Mouse (Mus musculus) embryonic fibroblast, embryonic 13.5 days (primary cell): ENCODE data around the gene Hspbap1. TPM values are rescaled to one million over a fixed set of nuclear protein-coding genes. Genes with fewer than 3 reads are reported as not detected.

Source experiments
- H3K27ac ChIP-seq: 2 replicates; pipeline ENCODE4 v1.5.1; 2012; ENCODE audit warnings: low read length, control low read depth, inconsistent platforms; ENCODE audit not compliant: insufficient read depth
- H3K4me1 ChIP-seq: 2 replicates; pipeline ENCODE4 v1.6.1; 2011; ENCODE audit warnings: low read length; ENCODE audit not compliant: control insufficient read depth, insufficient read depth
- H3K4me3 ChIP-seq: 2 replicates; pipeline ENCODE4 v1.5.1; 2011; ENCODE audit warnings: mild to moderate bottlenecking, control low read depth, low read length; ENCODE audit not compliant: insufficient read depth
- CTCF ChIP-seq: IDR thresholded peaks from 2 replicates; pipeline ENCODE4 v1.5.1; 2011; ENCODE audit warnings: mild to moderate bottlenecking, control low read depth, low read length, moderate library complexity, borderline replicate concordance; ENCODE audit not compliant: insufficient read depth
- POLR2A ChIP-seq: IDR thresholded peaks from 2 replicates; pipeline ENCODE4 v1.6.1; 2011; ENCODE audit warnings: low read depth, mild to moderate bottlenecking, control low read depth, low read length, moderate library complexity
- polyA plus RNA-seq: library from polyadenylated mRNA; stranded (reverse); fragments of >200 nt; gene quantifications from 2 replicates; pipeline ENCODE4 v1.2.4, GENCODE M21; 2011; ENCODE audit warnings: low read depth; ENCODE audit not compliant: missing spikeins, insufficient read length

The Hspbap1 gene
- polyA plus RNA-seq, 1 experiment = 10.8 TPM

DNA sequence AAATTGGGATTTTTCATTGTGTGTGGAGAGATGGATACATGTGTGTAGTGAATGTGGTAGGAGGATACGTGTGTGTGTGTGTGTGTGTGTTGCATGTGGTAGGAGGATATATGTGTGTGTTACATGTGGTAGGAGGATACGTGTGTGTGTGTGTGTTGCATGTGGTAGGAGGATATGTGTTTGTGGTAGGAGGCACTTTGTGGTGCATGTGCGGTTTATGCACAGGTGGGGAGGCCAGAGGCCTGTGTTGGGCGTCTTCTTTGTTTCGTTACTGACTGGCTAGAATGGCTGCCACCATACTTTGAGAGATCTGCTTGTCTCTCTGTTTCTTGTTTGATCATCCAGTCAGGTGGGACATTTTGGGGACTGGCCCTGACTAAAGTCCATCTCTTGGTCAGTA, 28.6 kb upstream of the Hspbap1 start:
- no peaks in the 10 kb centered on the region; the same call in 1 of the 2 replicates for H3K4me1 ChIP-seq
- no peak for TF ChIP-seq POLR2A

DNA sequence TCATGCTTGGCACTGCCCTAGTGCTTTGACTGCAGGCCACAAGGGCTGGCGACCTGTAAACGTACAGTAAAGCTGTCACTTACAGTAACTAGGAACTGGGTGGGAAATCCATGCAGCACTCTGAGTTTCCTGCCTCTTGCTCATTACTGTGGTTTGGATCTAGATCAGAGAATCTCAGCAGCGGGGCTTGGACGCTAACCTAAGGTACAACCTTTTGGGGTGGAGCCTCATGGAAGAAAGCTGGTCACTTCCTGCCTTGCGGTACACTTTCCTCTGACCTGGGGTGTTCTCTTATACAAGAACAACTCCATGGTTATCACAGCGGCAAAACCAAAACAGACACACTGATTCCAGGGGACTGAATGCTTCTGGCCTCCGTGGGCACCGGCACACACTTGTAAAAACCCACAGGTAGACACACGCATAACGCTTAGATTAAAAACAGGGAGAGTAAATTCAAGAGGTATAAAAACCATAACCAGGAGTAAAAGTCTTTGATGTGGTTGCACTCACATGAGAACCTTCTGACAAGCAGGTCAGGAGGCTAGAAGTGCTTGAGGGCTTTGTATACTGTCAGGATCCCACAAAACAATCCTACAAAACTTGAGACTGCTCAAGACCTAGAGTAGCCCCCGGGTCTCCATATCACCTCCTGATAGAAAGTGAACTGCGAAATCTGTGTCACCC, 27.8 kb upstream of the Hspbap1 start:
- Histone ChIP-seq H3K27ac (no peak overlapping the region), H3K4me1 (no peaks in the 10 kb centered on the region; the same call in 1 of the 2 replicates), H3K4me3 (no peak overlapping the region)
- TF ChIP-seq POLR2A (no peak), CTCF (no peak)

More for the DNA sequence above, 28.6 kb upstream of the Hspbap1 start:
- Histone ChIP-seq H3K27ac (no peak overlapping the region), H3K4me3 (no peak overlapping the region)

DNA sequence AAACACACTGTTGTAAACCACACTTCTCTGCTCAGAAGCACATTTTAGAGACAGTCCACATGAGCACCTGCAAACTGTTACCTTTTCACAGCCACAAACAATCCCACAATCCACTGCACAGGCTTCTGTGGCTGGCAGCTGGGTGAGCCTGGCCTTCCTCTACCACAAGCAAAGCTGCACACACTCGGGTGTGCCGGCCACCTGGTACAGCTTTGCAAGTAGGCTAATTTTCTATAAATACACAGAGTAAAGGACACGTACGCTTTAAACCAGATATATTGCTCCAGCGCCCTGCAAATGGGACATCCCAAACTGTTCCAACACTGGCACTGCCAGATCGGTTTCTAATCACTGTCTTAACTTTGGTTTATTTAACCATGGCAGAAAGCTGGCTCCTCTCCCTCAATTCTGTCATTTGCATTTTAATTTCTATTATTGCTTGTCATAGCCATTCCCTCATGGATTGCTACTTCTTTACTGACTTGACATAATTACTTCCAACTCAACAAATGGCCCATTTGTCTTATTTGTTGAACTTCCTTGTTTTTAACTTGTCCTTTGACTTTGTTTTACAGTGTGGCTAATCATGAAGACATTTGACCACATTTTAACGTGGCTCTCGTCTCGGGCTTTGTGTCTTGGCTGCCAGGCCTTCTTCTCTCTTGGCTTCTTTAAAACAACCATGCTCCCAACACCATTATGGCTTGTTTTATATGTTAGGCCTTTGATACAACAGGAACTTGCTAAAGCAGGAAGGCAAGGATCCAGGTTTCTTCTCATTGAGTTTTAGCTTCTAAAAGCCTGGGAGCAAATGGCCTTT, 22.5 kb upstream of the Hspbap1 start:
- Histone ChIP-seq H3K4me3 (no peak overlapping the region), H3K27ac (no peak overlapping the region), H3K4me1 (no peaks in the 10 kb centered on the region)
- TF ChIP-seq CTCF = no peak
- TF ChIP-seq POLR2A = no peak

DNA sequence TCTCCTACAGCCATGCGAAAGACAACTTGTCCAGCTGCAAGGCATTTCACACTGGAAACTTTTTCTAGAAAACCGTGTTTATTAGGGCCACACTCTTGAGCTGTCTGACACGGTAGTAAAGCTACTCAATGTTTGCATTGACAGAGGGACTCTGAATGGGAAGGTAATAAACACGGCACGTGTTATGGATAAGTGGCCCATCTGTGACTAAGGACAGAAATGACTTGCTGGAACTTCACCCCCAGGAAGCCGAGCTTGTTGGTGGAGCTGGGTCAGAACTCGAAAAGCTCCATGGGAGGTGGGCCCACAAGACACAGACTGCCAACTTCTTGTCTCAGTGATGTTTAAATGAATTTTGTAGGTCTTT, 22.0 kb upstream of the Hspbap1 start:
- H3K4me1 ChIP-seq = no peaks in the 10 kb centered on the region
- H3K27ac ChIP-seq = no peak overlapping the region
- no peak for TF ChIP-seq POLR2A
- TF ChIP-seq CTCF = no peak
- no peak overlapping the region for H3K4me3 ChIP-seq

DNA sequence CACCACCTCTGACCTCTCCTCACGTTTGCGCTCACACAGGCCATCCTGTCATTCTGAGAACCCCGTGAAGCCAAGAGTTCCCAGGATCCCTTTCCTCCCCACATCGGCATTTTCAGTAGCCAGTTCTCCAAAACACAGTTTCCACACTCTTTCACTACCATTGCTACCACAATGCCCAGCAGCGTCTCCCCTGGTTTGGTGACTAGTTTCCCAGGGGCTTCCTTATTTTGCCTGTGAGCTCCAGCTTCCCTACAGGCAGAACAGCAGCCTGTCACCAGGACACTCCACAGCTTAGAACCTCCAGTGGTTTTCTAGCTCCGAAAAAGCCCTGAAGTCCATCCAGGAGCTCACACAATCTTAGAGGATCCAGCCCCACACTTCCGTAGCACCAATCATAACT, 20.8 kb upstream of the Hspbap1 start:
- no peak overlapping the region for H3K4me3 ChIP-seq
- no peaks in the 10 kb centered on the region for H3K4me1 ChIP-seq
- no peak for TF ChIP-seq POLR2A
- no peak for TF ChIP-seq CTCF
- H3K27ac ChIP-seq = no peak overlapping the region

DNA sequence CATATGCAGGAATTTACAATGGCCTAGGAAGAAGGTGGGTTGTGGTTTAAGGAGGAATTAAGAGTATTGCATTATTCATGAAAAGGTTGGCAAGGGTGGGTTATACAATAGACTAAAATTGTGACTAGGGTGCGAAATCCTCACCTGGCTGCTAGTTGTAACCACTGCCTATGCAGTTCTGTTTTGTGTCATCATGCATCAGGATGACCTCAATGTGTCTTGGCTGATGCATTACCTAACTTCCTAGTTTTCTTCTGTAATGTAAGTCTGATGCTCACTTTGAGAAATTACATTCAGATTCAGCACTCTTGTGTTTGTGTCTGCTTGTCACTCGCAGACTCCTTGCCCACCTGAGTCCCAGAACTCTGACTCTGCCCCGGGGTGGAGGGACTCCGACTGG, 18.3 kb upstream of the Hspbap1 start:
- no peaks in the 10 kb centered on the region for H3K4me1 ChIP-seq
- no peak for TF ChIP-seq CTCF
- TF ChIP-seq POLR2A = no peak
- no peak overlapping the region for H3K4me3 ChIP-seq
- H3K27ac ChIP-seq = no peak overlapping the region

DNA sequence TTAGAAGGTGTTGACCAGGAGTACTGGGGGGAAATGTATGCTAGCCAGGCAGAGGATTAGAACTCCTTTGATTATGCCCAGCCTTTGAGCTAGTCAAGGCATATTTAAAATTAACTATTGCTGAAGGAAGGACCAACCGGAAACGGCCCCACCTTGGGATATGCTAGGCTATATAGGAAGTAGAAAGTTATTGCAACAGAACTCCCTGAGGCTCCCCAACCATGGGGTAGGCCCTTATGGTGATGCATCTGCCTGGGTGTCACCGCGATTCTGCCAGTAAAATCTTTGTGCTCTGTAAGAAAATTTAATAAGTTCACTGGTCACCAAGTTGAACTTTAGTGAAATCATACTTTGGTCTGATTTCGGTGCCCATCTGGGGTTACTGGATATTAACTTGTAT, 16.2 kb upstream of the Hspbap1 start:
- no peak overlapping the region for H3K27ac ChIP-seq
- H3K4me3 ChIP-seq = no peak overlapping the region
- TF ChIP-seq POLR2A (no peak), CTCF (no peak)
- no peaks in the 10 kb centered on the region for H3K4me1 ChIP-seq

DNA sequence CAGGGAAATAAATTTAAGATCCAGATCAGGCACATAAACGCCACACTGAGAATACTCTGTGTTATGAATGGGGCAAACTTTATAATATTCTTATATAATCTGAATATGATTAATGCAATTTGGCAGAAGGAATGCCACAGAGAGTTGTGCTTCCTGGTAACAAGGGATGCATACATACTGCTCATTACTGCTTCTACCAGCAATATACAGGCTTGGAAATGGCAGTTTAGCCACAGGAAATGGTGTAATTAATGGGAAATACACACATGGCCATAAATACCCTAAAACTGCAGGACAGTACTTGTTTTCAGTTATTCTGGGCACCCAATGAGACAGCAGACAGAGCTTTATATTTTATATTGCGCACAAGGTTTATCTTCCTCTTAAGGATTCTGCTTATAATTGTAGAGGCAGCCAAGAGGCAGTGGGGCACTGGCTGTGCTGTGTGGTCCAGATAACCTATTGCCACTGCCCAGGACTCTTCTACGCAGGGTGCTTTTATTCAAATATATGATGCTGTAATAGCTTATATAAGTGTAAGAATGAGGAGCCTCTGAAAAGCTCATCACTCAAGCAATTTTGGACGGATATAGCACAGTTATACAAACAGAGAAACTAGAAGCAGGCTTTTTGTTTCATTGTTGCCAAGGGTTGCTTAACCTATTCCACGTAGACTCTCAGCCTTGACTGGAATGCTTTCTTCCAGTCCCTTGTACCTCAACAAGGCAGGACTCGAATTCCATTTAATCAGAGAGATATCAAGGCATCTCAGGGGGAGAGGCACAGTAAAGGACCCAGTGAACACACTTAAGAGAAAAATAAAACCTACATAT, 14.5 kb upstream of the Hspbap1 start:
- Histone ChIP-seq H3K27ac (no peak overlapping the region), H3K4me3 (no peak overlapping the region), H3K4me1 (no peaks in the 10 kb centered on the region)
- no peak for TF ChIP-seq CTCF
- no peak for TF ChIP-seq POLR2A

DNA sequence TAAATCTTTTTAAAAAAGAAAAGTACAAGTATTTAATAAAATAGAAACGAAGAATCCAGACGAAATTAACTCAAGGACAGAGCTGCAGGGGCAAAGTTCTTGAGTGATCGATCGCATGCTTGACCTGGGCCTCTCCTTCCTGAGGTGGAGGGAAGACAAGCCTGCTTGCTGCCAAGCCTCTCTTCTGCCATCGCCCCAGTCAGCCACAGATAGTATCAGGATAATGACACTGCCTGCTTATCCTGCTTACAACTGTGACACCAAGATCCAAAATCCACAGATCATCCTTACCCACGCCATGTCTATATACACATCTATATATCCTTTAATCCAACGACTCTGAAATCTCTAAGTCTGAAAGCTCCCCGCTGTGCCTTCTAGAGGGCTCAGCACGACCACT, 13.5 kb upstream of the Hspbap1 start:
- TF ChIP-seq CTCF (no peak), POLR2A (no peak)
- Histone ChIP-seq H3K4me1 (no peaks in the 10 kb centered on the region), H3K4me3 (no peak overlapping the region), H3K27ac (no peak overlapping the region)

DNA sequence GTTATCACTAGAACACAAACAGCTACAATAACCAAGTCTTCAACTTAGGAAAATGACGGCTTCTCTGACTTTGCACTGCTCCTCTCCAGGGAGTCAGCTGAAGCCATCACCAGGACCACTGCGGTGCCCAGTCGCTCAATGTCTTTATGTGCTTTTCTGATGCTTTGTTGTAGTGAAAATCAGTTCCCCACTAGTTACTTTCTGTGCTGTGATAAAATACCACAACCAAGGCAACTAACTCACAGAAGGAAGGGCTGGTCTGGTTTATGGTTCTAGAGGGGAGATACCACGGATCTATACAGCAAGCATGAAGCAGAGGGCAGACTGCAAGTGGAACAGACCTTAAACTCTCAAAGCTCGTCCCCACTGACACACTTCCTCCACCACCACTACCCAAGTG, 10.8 kb upstream of the Hspbap1 start:
- no peaks in the 10 kb centered on the region for H3K4me1 ChIP-seq
- H3K4me3 ChIP-seq = no peak overlapping the region
- no peak overlapping the region for H3K27ac ChIP-seq
- no peak for TF ChIP-seq CTCF
- no peak for TF ChIP-seq POLR2A
